Mouse (Mus musculus) spleen, adult 2 months (tissue): ENCODE results near the gene Aff2.

Experiments
- CTCF ChIP-seq: fragments of 200-500 bp; IDR thresholded peaks from 2 replicates; pipeline ENCODE4 v1.5.1; 2011; ENCODE audit warnings: mild to moderate bottlenecking, inconsistent platforms; ENCODE audit not compliant: insufficient read depth, insufficient read length, insufficient replicate concordance; ENCODE audit errors: extremely low read depth
- POLR2A ChIP-seq: fragments of 200-500 bp; IDR thresholded peaks from 2 replicates; pipeline ENCODE4 v1.6.1; 2011; ENCODE audit warnings: low read depth, low read length, inconsistent platforms

- TF ChIP-seq CTCF (no peak), POLR2A (no peak)
These were observed at the start of gene Aff2 for GRCm38 (mm10) chrX:69360238-69361054.
